Mouse (Mus musculus) liver, postnatal 0 days (tissue): ENCODE measurements around the gene Fam186a. TPM values are rescaled to one million over a fixed set of nuclear protein-coding genes. Genes with fewer than 3 reads are reported as not detected.
"Not testable (repeated sequence)": the region's sequence is repeated elsewhere in the genome, so short reads cannot be mapped to it uniquely, and the experiment has no call there.

ENCODE experiments used
- ATAC-seq: fragments of 200-750 bp; cut with Nextera tagmentation; 2 replicates; pipeline ENCODE4 v1.8.0; 2017; ENCODE audit warnings: mild to moderate bottlenecking, moderate library complexity
- DNase-seq: peaks from one replicate; pipeline ENCODE4 v3.0.0-alpha.2; 2016
- H3K27ac ChIP-seq: fragments of 300-500 bp; sonication (generic); 2 replicates; pipeline ENCODE4 v1.5.1; 2014; ENCODE audit warnings: antibody characterized with exemption, moderate library complexity, mild to moderate bottlenecking, low read depth
- H3K27me3 ChIP-seq: fragments of 300-500 bp; sonication (generic); 2 replicates; pipeline ENCODE4 v1.6.1; 2014; ENCODE audit warnings: low read length, control low read depth, mixed read lengths; ENCODE audit not compliant: insufficient read depth
- H3K36me3 ChIP-seq: fragments of 300-500 bp; sonication (generic); replicated peaks from 2 replicates; pipeline ENCODE4 v1.6.1; 2014; ENCODE audit warnings: mild to moderate bottlenecking, control low read depth, low read length, moderate library complexity, mixed read lengths; ENCODE audit not compliant: insufficient read depth
- H3K4me1 ChIP-seq: fragments of 300-500 bp; sonication (generic); 2 replicates; pipeline ENCODE4 v1.6.1; 2014; ENCODE audit warnings: antibody characterized with exemption, mild to moderate bottlenecking, control low read depth; ENCODE audit not compliant: insufficient read depth
- H3K4me2 ChIP-seq: fragments of 300-500 bp; sonication (generic); 2 replicates; pipeline ENCODE4 v1.6.1; 2014; ENCODE audit warnings: low read depth, mild to moderate bottlenecking, low read length, moderate library complexity, mixed read lengths
- H3K4me3 ChIP-seq: fragments of 300-500 bp; sonication (generic); 2 replicates; pipeline ENCODE4 v1.5.1; 2014; ENCODE audit warnings: low read depth, low read length
- H3K9ac ChIP-seq: fragments of 300-500 bp; sonication (generic); replicated peaks from 2 replicates; pipeline ENCODE4 v1.6.1; 2014; ENCODE audit warnings: mild to moderate bottlenecking, moderate library complexity
- H3K9me3 ChIP-seq: fragments of 300-500 bp; sonication (generic); 2 replicates; pipeline ENCODE4 v1.6.1; 2016; ENCODE audit warnings: mild to moderate bottlenecking, control low read depth, low read length, mixed read lengths
- CTCF ChIP-seq: sonication (generic); IDR thresholded peaks from 2 replicates; pipeline ENCODE4 v1.5.1; 2016; ENCODE audit warnings: antibody characterized with exemption, low read depth
- EP300 ChIP-seq: IDR thresholded peaks from 2 replicates; pipeline ENCODE4 v1.6.1; 2016; ENCODE audit warnings: antibody characterized with exemption, low read depth, mild to moderate bottlenecking
- WGBS: fragments of 180-500 bp; shearing (Covaris S2); extraction: QIAGEN DNeasy Blood & Tissue Kit; methylation state at CpG from one replicate; pipeline ENCODE4 v1.1.7; 2014; ENCODE audit not compliant: insufficient replicate concordance; 5-methylcytosine and 5-hydroxymethylcytosine counted together
- polyA plus RNA-seq: library from polyadenylated mRNA; unstranded; fragments of >200 nt; fragmentation: Nextera tagmentation; extraction: Ambion mirVana; gene quantifications from 2 replicates; pipeline ENCODE4 v1.2.1, GENCODE M21; 2015

Fam186a gene
- polyA plus RNA-seq, 1 experiment from 2014 or later, result not detected

DNA sequence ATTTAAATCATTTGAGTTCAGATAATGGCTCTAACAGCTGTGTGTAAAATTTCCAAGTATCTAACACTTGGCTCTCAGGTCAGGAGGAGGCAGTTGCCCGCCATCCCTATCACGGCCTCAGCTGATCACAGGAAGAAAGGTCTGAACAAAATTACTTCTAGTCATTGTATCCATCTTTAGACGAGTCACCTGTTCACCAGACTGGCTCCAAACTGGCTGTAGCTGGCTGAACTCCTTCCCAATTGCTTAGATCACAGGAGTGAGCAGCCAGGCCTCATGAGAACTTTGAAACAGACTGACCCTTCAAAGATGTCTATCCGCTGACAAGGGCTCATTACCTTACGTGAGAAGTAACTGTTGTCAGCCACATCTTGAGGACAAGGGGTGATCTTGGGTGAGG, 63.6 kb downstream of the Fam186a start:
- no peaks in the 10 kb centered on the region for H3K9me3 ChIP-seq
- H3K36me3 ChIP-seq, result no peaks in the 10 kb centered on the region
- peak overlapping the region; percentile 61 for H3K4me2 ChIP-seq
- 67% methylated on average over 5 of the region's 5 CpGs for WGBS
- ATAC-seq, result no peak
- peak overlapping the region; percentile 33 for H3K4me3 ChIP-seq
- peaks cover 3% of the 10 kb centered on the region; the same call in 1 of the 2 replicates for H3K4me1 ChIP-seq
- no peak for TF ChIP-seq EP300
- TF ChIP-seq CTCF, result no peak
- H3K9ac ChIP-seq, result peak overlapping the region; percentile 44
- DNase-seq, result no peak
- H3K27me3 ChIP-seq, result no peaks in the 10 kb centered on the region
- H3K27ac ChIP-seq, result peak overlapping the region; percentile 72

- Histone ChIP-seq H3K4me1 (no peaks in the 10 kb centered on the region), H3K36me3 (no peaks in the 10 kb centered on the region), H3K4me2 (peak overlapping the region; percentile 61), H3K27me3 (no peaks in the 10 kb centered on the region), H3K4me3 (peak overlapping the region; percentile 33), H3K9ac (peak overlapping the region; percentile 44), H3K27ac (peak overlapping the region; percentile 72), H3K9me3 (no peaks in the 10 kb centered on the region)
- TF ChIP-seq EP300 (no peak), CTCF (no peak)
- ATAC-seq, result peak; percentile 43
- 64% methylated on average over 5 of the region's 5 CpGs for WGBS
- DNase-seq, result peak; percentile 36
Measured at GRCm38 (mm10) chr15:99902786-99903185, 64.1 kb downstream of the Fam186a start.

DNA sequence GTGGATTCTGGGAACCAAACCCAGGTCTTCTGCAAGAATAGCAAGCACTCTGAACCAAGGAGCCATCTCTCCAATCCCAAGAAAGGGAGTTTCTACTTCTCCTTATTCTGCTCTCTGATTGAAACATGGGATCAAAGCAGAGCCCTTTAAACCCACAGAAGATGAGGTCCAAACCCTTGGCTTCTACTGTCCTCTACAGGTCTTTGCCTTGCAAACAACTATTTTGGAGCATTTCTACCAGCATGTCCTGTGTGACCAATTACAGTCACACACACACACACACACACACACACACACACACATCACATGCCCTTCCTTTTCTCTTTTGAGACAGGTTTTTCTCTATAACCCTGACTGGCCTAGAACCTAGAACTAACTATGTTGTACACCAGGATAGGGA, 70.2 kb downstream of the Fam186a start:
- H3K9me3 ChIP-seq, result no peaks in the 10 kb centered on the region
- no peak overlapping the region for H3K9ac ChIP-seq
- no peak overlapping the region for H3K27ac ChIP-seq
- DNase-seq, result no peak
- H3K4me3 ChIP-seq, result no peak overlapping the region
- H3K36me3 ChIP-seq, result no peaks in the 10 kb centered on the region
- no peaks in the 10 kb centered on the region for H3K27me3 ChIP-seq
- peak; percentile 52 for TF ChIP-seq CTCF
- TF ChIP-seq EP300, result no peak
- ATAC-seq, result no peak
- H3K4me1 ChIP-seq, result peaks cover 6% of the 10 kb centered on the region; the same call in 1 of the 2 replicates
- no peak overlapping the region for H3K4me2 ChIP-seq

DNA sequence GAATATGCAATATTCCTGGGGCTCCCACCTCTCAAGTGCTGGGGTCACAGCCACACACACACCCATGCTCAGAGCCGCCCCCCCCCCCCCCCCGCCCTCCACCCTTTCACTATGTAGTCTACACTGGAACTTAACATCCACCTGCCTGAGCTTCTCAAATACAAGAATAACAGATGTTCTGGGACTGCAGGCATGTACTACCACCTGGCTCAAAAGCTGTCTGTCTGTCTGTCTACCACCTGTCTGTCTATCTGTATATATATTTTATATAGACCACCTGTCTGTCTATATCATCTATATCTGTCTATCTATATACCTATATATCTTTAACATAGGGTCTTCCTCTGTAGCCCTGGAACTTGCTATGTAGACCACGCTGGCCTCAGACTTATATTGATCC, 75.5 kb downstream of the Fam186a start:
- peaks cover 15% of the 10 kb centered on the region for H3K4me1 ChIP-seq
- ATAC-seq (peak; percentile 47), DNase-seq (no peak)
- WGBS, result 38% methylated on average over 2 of the region's 3 CpGs
- H3K9me3 ChIP-seq, result no peaks in the 10 kb centered on the region
- H3K4me2 ChIP-seq, result peak overlapping the region; percentile 62
- H3K9ac ChIP-seq, result peak overlapping the region; percentile 38; the same call in 1 of the 2 replicates
- peak overlapping the region; percentile 88 for H3K27ac ChIP-seq
- H3K36me3 ChIP-seq, result no peaks in the 10 kb centered on the region
- peak overlapping the region; percentile 2; the same call in 1 of the 2 replicates for H3K4me3 ChIP-seq
- no peaks in the 10 kb centered on the region for H3K27me3 ChIP-seq
- TF ChIP-seq EP300 (no peak), CTCF (no peak)

DNA sequence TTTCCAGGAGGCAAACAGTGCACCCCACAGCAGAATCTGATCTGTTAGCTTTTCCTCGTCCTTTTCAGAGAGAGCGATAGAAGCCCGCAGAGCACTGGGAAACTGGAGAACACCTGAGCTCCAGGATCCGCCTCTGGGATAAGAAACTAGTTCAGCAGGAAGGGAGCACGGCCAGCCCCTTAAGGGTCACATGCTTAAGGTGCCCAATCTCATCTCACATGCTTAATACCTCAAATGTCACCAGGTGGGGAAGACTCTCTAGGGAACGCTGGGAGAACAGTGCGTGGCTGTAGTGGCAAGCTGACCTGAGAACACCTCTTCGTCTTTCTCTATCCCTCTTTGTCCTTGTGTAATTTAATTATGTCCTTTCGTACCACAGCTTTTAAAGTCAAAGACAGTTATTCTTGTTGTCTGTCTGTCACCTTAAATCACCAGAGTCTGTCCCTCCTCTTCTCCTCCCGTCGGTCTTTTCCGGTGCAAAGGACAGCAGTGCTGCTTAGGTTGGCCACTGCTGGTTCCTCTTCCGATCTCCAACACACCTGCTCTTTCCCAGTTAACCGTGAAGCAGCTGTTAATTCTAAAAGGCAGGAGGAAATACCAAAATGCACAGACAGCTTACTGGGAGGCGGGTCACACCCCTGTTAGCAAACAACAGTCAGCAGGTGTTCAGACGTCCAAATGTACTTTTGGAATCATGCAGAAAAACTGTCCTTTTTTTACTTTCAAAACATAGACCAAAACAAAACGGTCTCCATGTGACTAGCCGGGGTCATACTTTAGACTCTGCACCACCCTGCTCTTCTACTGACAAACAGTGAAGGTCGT, 76.2 kb downstream of the Fam186a start:
- DNase-seq, result peak; percentile 30

GRCm38 (mm10) chr15:99889275-99889874, 77.5 kb downstream of the Fam186a start:
- no peaks in the 10 kb centered on the region for H3K27me3 ChIP-seq
- ATAC-seq (no peak), DNase-seq (no peak)
- TF ChIP-seq EP300, result peak; percentile 14; the same call in 1 of the 2 replicates
- no peak for TF ChIP-seq CTCF
- peaks cover 15% of the 10 kb centered on the region for H3K4me1 ChIP-seq
- H3K9me3 ChIP-seq, result no peaks in the 10 kb centered on the region
- no peak overlapping the region for H3K9ac ChIP-seq
- no peaks in the 10 kb centered on the region for H3K36me3 ChIP-seq
- H3K4me3 ChIP-seq, result no peak overlapping the region
- WGBS, result 53% methylated on average over 8 of the region's 8 CpGs
- peak overlapping the region; percentile 88 for H3K27ac ChIP-seq
- peak overlapping the region; percentile 14; the same call in 1 of the 2 replicates for H3K4me2 ChIP-seq

More for the DNA sequence above, 76.2 kb downstream of the Fam186a start:
- peak; percentile 85 for ATAC-seq
- Histone ChIP-seq H3K4me3 (peak overlapping the region; percentile 2), H3K27ac (peak overlapping the region; percentile 88), H3K9ac (peak overlapping the region; percentile 27), H3K4me1 (peaks cover 15% of the 10 kb centered on the region), H3K36me3 (no peaks in the 10 kb centered on the region), H3K27me3 (no peaks in the 10 kb centered on the region), H3K4me2 (peak overlapping the region; percentile 62), H3K9me3 (no peaks in the 10 kb centered on the region)
- TF ChIP-seq EP300, result peak; percentile 46; the same call in 1 of the 2 replicates
- no peak for TF ChIP-seq CTCF
- 26% methylated on average over 19 of the region's 19 CpGs for WGBS

DNA sequence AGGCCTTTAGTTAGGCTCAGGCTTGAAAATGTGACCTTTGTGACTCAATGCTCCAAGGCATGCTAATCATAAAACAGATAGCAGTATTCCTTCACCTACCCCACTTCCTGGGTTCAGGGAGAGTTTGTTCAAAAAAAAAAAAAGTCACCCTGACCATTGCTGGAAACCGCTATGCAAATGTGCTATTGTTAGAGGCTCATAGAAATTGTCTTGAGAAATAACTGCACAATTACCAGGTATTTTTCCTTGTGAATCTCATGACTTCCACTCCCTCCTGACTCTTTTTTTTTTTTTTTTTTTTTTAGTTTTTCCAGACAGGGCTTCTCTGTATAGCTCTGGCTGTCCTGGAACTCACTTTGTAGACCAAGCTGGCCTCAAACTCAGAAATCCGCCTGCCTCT, 79.7 kb downstream of the Fam186a start:
- not testable (repeated sequence) for ATAC-seq, H3K4me2 ChIP-seq, H3K9ac ChIP-seq, H3K27ac ChIP-seq, H3K4me1 ChIP-seq, H3K9me3 ChIP-seq, DNase-seq, H3K4me3 ChIP-seq, H3K36me3 ChIP-seq, H3K27me3 ChIP-seq
- 93% methylated on average over 2 of the region's 2 CpGs for WGBS
